Mouse (Mus musculus) left cerebral cortex, adult 8-10 months (tissue): ENCODE results near the gene Rftn1. TPM values are rescaled to one million over a fixed set of nuclear protein-coding genes. Genes with fewer than 3 reads are reported as not detected.

ENCODE experiments used
- DNase-seq, 2 experiments: peaks; one replicate each; pipeline ENCODE4 v3.0.0; 2022; ENCODE audit warnings: low spot score in 2 of 2
- total RNA-seq, 4 experiments: library from RNA; stranded (reverse); gene quantifications; 2 replicates each; pipeline ENCODE4 v1.2.4; 2022

Rftn1 gene
- total RNA-seq, 4 experiments from 2014 or later, result 11.5 to 15.3 (median 13.1) TPM

DNA sequence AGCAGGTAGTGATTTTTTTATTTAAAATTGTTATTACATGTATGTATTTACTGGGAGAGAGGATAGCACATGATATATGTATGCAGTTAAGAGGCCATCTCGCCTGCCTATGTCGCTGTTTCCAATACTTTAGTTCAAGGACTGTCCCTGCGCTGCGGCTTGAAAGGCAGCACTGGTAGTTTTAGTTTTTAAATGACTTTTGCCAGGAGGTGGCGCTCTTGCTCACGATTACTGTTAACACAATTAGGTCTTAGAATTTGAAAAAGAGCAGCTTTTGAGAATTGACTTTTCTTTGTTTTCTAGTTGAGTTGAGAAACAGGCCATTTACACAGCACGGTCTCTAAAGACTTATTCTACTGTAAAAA, 239.0 kb downstream of the Rftn1 start:
- peak; percentile 49 to 64 for DNase-seq

GRCm38 (mm10) chr17:49942674-49943073, 247.8 kb downstream of the Rftn1 start:
- peak in 1 of 2 experiments; percentile 11 for DNase-seq

Other genes starting within 250 kb of the Rftn1 start
- gene Dazl, start 103.0 kb upstream of the Rftn1 start, total RNA-seq, result 1 to 10 TPM; 3.7 to 5.0 (median 4.4) TPM